Mouse (Mus musculus) small intestine, adult 2 months (tissue): ENCODE data around the gene Mark3.

Experiments
- CTCF ChIP-seq: fragments of 200-500 bp; IDR thresholded peaks from 2 replicates; pipeline ENCODE4 v1.5.1; 2012; ENCODE audit warnings: low read depth, mild to moderate bottlenecking, control low read depth, inconsistent platforms, low read length, moderate library complexity, mixed read lengths; ENCODE audit not compliant: insufficient replicate concordance, insufficient read length; ENCODE audit errors: extremely low read depth
- POLR2A ChIP-seq: fragments of 200-500 bp; IDR thresholded peaks from 2 replicates; pipeline ENCODE4 v1.6.1; 2012; ENCODE audit warnings: low read depth, mild to moderate bottlenecking, control low read depth, inconsistent platforms, low read length, moderate library complexity

DNA sequence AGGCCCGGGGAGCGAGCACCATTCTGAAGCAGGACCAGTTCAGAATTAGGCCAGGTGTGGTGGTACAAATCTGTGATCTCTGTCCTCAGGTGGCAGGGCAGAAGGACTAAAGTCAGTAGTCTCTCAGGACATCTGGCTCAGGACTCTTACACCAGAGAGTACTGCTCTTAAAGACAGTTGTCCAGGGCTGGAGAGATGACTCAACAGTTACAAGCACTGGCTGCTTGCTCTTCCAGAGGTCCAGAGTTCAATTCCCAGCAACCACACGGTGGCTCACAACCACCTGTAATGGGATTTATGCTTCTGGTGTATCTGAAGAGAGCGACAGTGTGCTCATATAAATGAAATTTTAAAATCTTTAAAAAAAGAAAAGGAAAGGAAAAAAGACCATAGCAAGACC, 85.0 kb downstream of the Mark3 start:
- TF ChIP-seq POLR2A (no peak), CTCF (no peak)
